Mouse (Mus musculus): ENCODE measurements at regions not wholly inside any gene's neighbourhood (a gene's known extent, or its start where the extent isn't known, plus 50 kb on each side); places are given as distances from the start of the nearest gene placed in this dataset.

GRCm38 (mm10) chr13:39881066-39881465 is 480.2 kb downstream of the Ofcc1 start:
- no peak overlapping the region for H3K9ac ChIP-seq (ENCODE audit: low read length)
- no peaks in the 10 kb centered on the region for H3K4me1 ChIP-seq (replicated peaks; ENCODE audit: control insufficient read depth, insufficient read depth)
- no peaks in the 10 kb centered on the region for H3K27me3 ChIP-seq (ENCODE audit: control insufficient read depth, insufficient read depth, low read length)
- TF ChIP-seq EP300 (optimal IDR thresholded peaks at IDR 0.05): no peak
- no peak for TF ChIP-seq CTCF (IDR thresholded peaks at IDR 0.05; ENCODE audit: low read depth)
- no peak for DNase-seq (ENCODE audit: low spot score)
- H3K4me2 ChIP-seq (replicated peaks; ENCODE audit: low read depth): no peak overlapping the region
- no peak for ATAC-seq (ENCODE audit: low FRiP score, low TSS enrichment)
- H3K36me3 ChIP-seq (ENCODE audit: control insufficient read depth, insufficient read depth, low read length): no peaks in the 10 kb centered on the region
- no peak overlapping the region for H3K4me3 ChIP-seq (ENCODE audit: low read depth, low read length)
- H3K27ac ChIP-seq (replicated peaks): no peak overlapping the region
- WGBS: 85% methylated on average over 7 of the region's 7 CpGs
- H3K9me3 ChIP-seq (ENCODE audit: control insufficient read depth, low read length): no peaks in the 10 kb centered on the region

GRCm38 (mm10) chr13:39880136-39880535 is 481.1 kb downstream of the Ofcc1 start:
- Histone ChIP-seq H3K4me3 (ENCODE audit: low read depth, low read length) (no peak overlapping the region), H3K4me2 (replicated peaks; ENCODE audit: low read depth) (no peak overlapping the region), H3K36me3 (ENCODE audit: control insufficient read depth, insufficient read depth, low read length) (no peaks in the 10 kb centered on the region), H3K9ac (ENCODE audit: low read length) (no peak overlapping the region), H3K9me3 (ENCODE audit: control insufficient read depth, low read length) (no peaks in the 10 kb centered on the region), H3K4me1 (replicated peaks; ENCODE audit: control insufficient read depth, insufficient read depth) (no peaks in the 10 kb centered on the region), H3K27ac (replicated peaks) (no peak overlapping the region), H3K27me3 (ENCODE audit: control insufficient read depth, insufficient read depth, low read length) (no peaks in the 10 kb centered on the region)
- DNase-seq (ENCODE audit: low spot score) (no peak), ATAC-seq (ENCODE audit: low FRiP score, low TSS enrichment) (no peak)
- 67% methylated on average over 2 of the region's 2 CpGs for WGBS
- TF ChIP-seq EP300 (optimal IDR thresholded peaks at IDR 0.05) (no peak), CTCF (IDR thresholded peaks at IDR 0.05; ENCODE audit: low read depth) (no peak)

GRCm38 (mm10) chr13:39877361-39878141 is 483.7 kb downstream of the Ofcc1 start:
- no peaks in the 10 kb centered on the region for H3K27me3 ChIP-seq (ENCODE audit: control insufficient read depth, insufficient read depth, low read length)
- H3K27ac ChIP-seq (replicated peaks): no peak overlapping the region
- no peaks in the 10 kb centered on the region for H3K9me3 ChIP-seq (ENCODE audit: control insufficient read depth, low read length)
- no peak for TF ChIP-seq CTCF (IDR thresholded peaks at IDR 0.05; ENCODE audit: low read depth)
- TF ChIP-seq EP300 (optimal IDR thresholded peaks at IDR 0.05): no peak
- no peak overlapping the region for H3K4me3 ChIP-seq (ENCODE audit: low read depth, low read length)
- H3K9ac ChIP-seq (ENCODE audit: low read length): no peak overlapping the region
- no peak overlapping the region for H3K4me2 ChIP-seq (replicated peaks; ENCODE audit: low read depth)
- DNase-seq (ENCODE audit: low spot score) (no peak), ATAC-seq (ENCODE audit: low FRiP score, low TSS enrichment) (no peak)
- no peaks in the 10 kb centered on the region for H3K36me3 ChIP-seq (ENCODE audit: control insufficient read depth, insufficient read depth, low read length)
- H3K4me1 ChIP-seq (replicated peaks; ENCODE audit: control insufficient read depth, insufficient read depth): no peaks in the 10 kb centered on the region
- 63% methylated on average over 16 of the region's 16 CpGs for WGBS

- ATAC-seq (ENCODE audit: low FRiP score, low TSS enrichment) (no peak), DNase-seq (ENCODE audit: low spot score) (no peak)
- Histone ChIP-seq H3K4me2 (replicated peaks; ENCODE audit: low read depth) (no peak overlapping the region), H3K4me1 (replicated peaks; ENCODE audit: control insufficient read depth, insufficient read depth) (no peaks in the 10 kb centered on the region), H3K36me3 (ENCODE audit: control insufficient read depth, insufficient read depth, low read length) (no peaks in the 10 kb centered on the region), H3K27ac (replicated peaks) (no peak overlapping the region), H3K9ac (ENCODE audit: low read length) (no peak overlapping the region), H3K27me3 (ENCODE audit: control insufficient read depth, insufficient read depth, low read length) (no peaks in the 10 kb centered on the region), H3K9me3 (ENCODE audit: control insufficient read depth, low read length) (no peaks in the 10 kb centered on the region), H3K4me3 (ENCODE audit: low read depth, low read length) (no peak overlapping the region)
- 76% methylated on average over 6 of the region's 6 CpGs for WGBS
- TF ChIP-seq CTCF (IDR thresholded peaks at IDR 0.05; ENCODE audit: low read depth) (no peak), EP300 (optimal IDR thresholded peaks at IDR 0.05) (no peak)
These were observed 508.9 kb downstream of the Ofcc1 start for GRCm38 (mm10) chr13:39852257-39852800.

- Histone ChIP-seq H3K27me3 (ENCODE audit: control insufficient read depth, insufficient read depth, low read length) (no peaks in the 10 kb centered on the region), H3K9ac (ENCODE audit: low read length) (no peak overlapping the region), H3K36me3 (ENCODE audit: control insufficient read depth, insufficient read depth, low read length) (no peaks in the 10 kb centered on the region), H3K4me2 (replicated peaks; ENCODE audit: low read depth) (no peak overlapping the region), H3K4me1 (replicated peaks; ENCODE audit: control insufficient read depth, insufficient read depth) (no peaks in the 10 kb centered on the region), H3K9me3 (ENCODE audit: control insufficient read depth, low read length) (no peaks in the 10 kb centered on the region), H3K4me3 (ENCODE audit: low read depth, low read length) (no peak overlapping the region), H3K27ac (replicated peaks) (no peak overlapping the region)
- ATAC-seq (ENCODE audit: low FRiP score, low TSS enrichment): no peak
- WGBS: 67% methylated on average over 1 of the region's 1 CpGs
- TF ChIP-seq CTCF (IDR thresholded peaks at IDR 0.05; ENCODE audit: low read depth) (no peak), EP300 (optimal IDR thresholded peaks at IDR 0.05) (no peak)
- no peak for DNase-seq (ENCODE audit: low spot score)
These were observed 511.9 kb downstream of the Ofcc1 start for GRCm38 (mm10) chr13:39849391-39849790.

GRCm38 (mm10) chr13:39836053-39836584 is 525.1 kb downstream of the Ofcc1 start:
- DNase-seq (ENCODE audit: low spot score) (no peak), ATAC-seq (ENCODE audit: low FRiP score, low TSS enrichment) (no peak)
- H3K27ac ChIP-seq (replicated peaks): no peak overlapping the region
- no peaks in the 10 kb centered on the region for H3K9me3 ChIP-seq (ENCODE audit: control insufficient read depth, low read length)
- H3K4me2 ChIP-seq (replicated peaks; ENCODE audit: low read depth): no peak overlapping the region
- no peak for TF ChIP-seq CTCF (IDR thresholded peaks at IDR 0.05; ENCODE audit: low read depth)
- TF ChIP-seq EP300 (optimal IDR thresholded peaks at IDR 0.05): no peak
- H3K4me1 ChIP-seq (replicated peaks; ENCODE audit: control insufficient read depth, insufficient read depth): no peaks in the 10 kb centered on the region
- no peaks in the 10 kb centered on the region for H3K27me3 ChIP-seq (ENCODE audit: control insufficient read depth, insufficient read depth, low read length)
- no peak overlapping the region for H3K9ac ChIP-seq (ENCODE audit: low read length)
- no peak overlapping the region for H3K4me3 ChIP-seq (ENCODE audit: low read depth, low read length)
- WGBS: 38% methylated on average over 5 of the region's 5 CpGs
- no peaks in the 10 kb centered on the region for H3K36me3 ChIP-seq (ENCODE audit: control insufficient read depth, insufficient read depth, low read length)

Measured in stomach, postnatal 0 days (tissue).